Mouse (Mus musculus) forebrain, embryonic 12.5 days (tissue): ENCODE data around the gene Scaf4. TPM values are rescaled to one million over a fixed set of nuclear protein-coding genes. Genes with fewer than 3 reads are reported as not detected.

ENCODE experiments used
- ATAC-seq: fragments of 200-750 bp; cut with Nextera tagmentation; 2 replicates; pipeline ENCODE4 v1.8.0; 2017; ENCODE audit warnings: moderate TSS enrichment; ENCODE audit not compliant: low FRiP score
- H3K27ac ChIP-seq: fragments of 300-500 bp; sonication (generic); 2 replicates; pipeline ENCODE4 v1.5.1; 2016; ENCODE audit warnings: mild to moderate bottlenecking
- H3K27me3 ChIP-seq: fragments of 300-500 bp; sonication (generic); 2 replicates; pipeline ENCODE4 v1.6.1; 2016; ENCODE audit warnings: mild to moderate bottlenecking
- H3K36me3 ChIP-seq: fragments of 300-500 bp; sonication (generic); replicated peaks from 2 replicates; pipeline ENCODE4 v1.6.1; 2016; ENCODE audit warnings: mild to moderate bottlenecking
- H3K4me1 ChIP-seq: fragments of 300-500 bp; sonication (generic); 2 replicates; pipeline ENCODE4 v1.6.1; 2016
- H3K4me2 ChIP-seq: fragments of 300-500 bp; sonication (generic); 2 replicates; pipeline ENCODE4 v1.6.1; 2016; ENCODE audit warnings: mild to moderate bottlenecking, moderate library complexity
- H3K4me3 ChIP-seq: fragments of 300-500 bp; sonication (generic); replicated peaks from 2 replicates; pipeline ENCODE4 v1.5.1; 2016; ENCODE audit warnings: mild to moderate bottlenecking
- H3K9ac ChIP-seq: fragments of 300-500 bp; sonication (generic); 2 replicates; pipeline ENCODE4 v1.6.1; 2016; ENCODE audit warnings: mild to moderate bottlenecking
- H3K9me3 ChIP-seq: fragments of 300-500 bp; sonication (generic); 2 replicates; pipeline ENCODE4 v1.6.1; 2016
- WGBS: fragments of 180-500 bp; shearing (Covaris S2); methylation state at CpG from one replicate; pipeline ENCODE4 v1.1.7; 2016; 5-methylcytosine and 5-hydroxymethylcytosine counted together
- polyA plus RNA-seq: library from polyadenylated mRNA; unstranded; fragments of >200 nt; fragmentation: Nextera tagmentation; extraction: Ambion mirVana; gene quantifications from 2 replicates; pipeline ENCODE4 v1.2.1, GENCODE M21; 2016

Gene Scaf4
- polyA plus RNA-seq, result 39.4 and 39.5 TPM in 2 replicates

DNA sequence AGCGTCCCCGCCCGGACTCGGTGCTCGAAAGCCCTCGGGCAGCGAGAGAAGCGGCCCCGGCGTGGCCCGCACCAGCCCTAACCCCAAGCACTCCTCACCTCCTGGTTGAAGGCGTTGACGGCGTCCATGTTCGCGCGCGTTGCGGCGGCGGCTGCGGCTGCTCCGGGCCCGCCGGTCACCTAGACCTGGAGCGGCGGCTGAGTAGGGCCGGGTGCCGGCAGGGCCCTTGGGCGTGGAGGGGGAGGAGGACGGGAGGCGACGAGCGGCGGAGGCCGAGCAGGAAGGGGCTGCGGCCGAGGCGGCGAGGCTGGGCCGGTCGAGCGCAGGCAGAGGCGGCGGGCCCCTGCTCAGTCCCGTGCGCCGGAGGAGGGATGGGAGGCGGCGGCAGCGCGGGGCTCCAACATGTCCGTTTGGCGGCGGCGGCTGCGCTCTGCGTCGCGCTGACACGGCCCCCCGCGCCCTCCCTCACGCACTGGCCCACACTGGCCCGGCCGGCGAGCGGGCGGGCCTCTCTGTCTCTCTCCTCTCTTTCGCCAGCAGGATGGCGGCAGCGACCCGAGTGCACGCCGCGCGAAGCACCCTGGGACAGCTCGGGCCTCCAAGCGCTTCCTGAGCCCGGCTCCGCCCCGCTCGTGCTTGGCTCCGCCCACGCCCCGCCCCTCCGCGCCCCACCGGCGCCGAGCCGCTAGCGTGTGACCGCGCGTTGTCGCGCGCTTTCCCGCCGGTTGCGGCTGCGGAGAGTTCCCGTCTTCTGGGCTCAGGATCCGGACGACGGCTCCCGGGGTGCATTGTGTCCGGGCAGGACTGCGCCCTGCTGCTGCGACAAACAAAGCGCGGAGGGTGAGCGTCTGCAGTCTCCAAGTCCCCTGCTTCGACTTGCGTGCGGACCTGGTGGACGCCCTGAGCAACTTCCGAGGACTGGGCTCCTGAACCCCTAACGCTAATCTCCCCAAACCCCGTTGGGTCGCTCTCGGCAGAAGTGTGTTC lies at the start of gene Scaf4:
Gene Scaf4, minus strand, starts transcription at position 599 of the 987 bp plus-strand sequence.
- ATAC-seq, result peak; percentile 97
- H3K4me2 ChIP-seq, result peak within 1 kb of the TSS; percentile 84
- peak within 1 kb of the TSS; percentile 97 for H3K27ac ChIP-seq
- no peaks in the 10 kb centered on the region for H3K36me3 ChIP-seq
- H3K4me3 ChIP-seq, result peak within 1 kb of the TSS; percentile 88
- no peaks in the 10 kb centered on the region for H3K9me3 ChIP-seq
- under 1% methylated on average over 94 of the region's 123 CpGs for WGBS
- H3K27me3 ChIP-seq, result no peaks in the 10 kb centered on the region
- peak within 1 kb of the TSS; percentile 99 for H3K9ac ChIP-seq
- H3K4me1 ChIP-seq, result peaks cover 45% of the 10 kb centered on the region

DNA sequence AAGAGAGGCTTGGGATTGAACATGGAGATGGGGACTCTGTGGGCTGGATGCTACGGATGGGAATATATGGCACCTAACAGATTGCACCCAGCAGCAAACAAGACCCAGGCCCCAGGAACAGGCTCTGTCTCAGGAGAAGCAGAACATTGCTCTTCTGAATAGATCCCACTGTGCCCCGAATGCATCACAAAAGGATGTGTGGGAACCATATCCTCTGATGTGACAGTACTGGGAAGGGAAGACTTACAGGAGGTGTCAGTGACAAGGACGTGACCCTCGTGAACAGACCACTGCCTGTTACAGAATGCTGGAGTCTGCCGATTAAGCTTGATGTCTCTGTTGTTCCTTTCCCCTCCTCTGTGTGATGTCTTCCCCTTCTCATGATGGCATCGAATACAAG lies 48.2 kb upstream of the Scaf4 start:
- no peak overlapping the region for H3K4me2 ChIP-seq
- H3K4me3 ChIP-seq, result no peak overlapping the region

DNA sequence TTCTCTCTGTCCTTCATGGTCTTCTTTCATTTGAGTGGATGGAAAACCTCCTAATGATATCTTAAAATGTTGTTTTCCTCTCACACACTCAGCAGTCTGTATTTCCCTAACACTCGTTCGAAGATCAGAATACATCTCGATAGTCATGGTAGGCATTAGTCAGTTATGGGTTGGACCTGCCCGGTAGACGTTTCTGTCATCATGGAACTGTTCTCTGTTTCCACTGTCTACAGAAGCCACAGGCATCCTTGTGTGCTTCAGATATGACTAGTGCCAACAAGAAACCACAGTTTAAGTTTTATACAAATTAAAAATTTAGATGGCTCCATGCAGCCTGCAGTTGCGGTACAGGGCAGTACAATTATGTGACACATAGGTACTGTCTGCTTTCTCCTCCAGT lies 46.7 kb upstream of the Scaf4 start:
- H3K4me3 ChIP-seq, result no peak overlapping the region
- 95% methylated on average over 6 of the region's 6 CpGs for whole genome bisulfite sequencing
- H3K27me3 ChIP-seq, result peaks cover 4% of the 10 kb centered on the region; the same call in 1 of the 2 replicates
- H3K4me2 ChIP-seq, result no peak overlapping the region
- no peaks in the 10 kb centered on the region for H3K36me3 ChIP-seq
- no peak for ATAC-seq
- no peaks in the 10 kb centered on the region; the same call in 1 of the 2 replicates for H3K4me1 ChIP-seq
- H3K9me3 ChIP-seq, result no peaks in the 10 kb centered on the region
- no peak overlapping the region for H3K9ac ChIP-seq
- H3K27ac ChIP-seq, result no peak overlapping the region

More for the DNA sequence above, 48.2 kb upstream of the Scaf4 start:
- 81% methylated on average over 6 of the region's 6 CpGs for WGBS
- Histone ChIP-seq H3K27ac (no peak overlapping the region), H3K27me3 (peaks cover 4% of the 10 kb centered on the region; the same call in 1 of the 2 replicates), H3K36me3 (no peaks in the 10 kb centered on the region), H3K9ac (no peak overlapping the region), H3K9me3 (no peaks in the 10 kb centered on the region), H3K4me1 (no peaks in the 10 kb centered on the region; the same call in 1 of the 2 replicates)
- no peak for ATAC-seq

DNA sequence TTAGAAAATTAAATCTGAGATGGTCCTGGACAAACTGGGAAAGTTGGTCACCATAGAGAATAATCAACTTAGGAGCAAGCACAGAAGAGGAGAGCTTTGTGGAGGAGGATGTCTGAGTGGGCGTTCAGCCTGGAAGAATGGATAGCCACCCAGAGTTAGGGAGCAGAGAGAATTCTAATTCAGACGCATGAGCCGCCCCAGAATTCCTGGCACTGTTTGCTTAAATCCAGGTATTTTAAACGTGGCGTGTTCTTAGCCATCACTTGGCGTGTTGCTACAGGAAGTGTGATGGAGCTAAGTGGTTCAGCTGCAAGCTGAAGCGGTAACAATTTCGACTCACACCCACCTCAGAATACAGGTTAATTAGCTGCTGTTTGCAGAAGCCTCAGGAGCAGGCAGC lies 45.2 kb upstream of the Scaf4 start:
- H3K9me3 ChIP-seq, result no peaks in the 10 kb centered on the region
- WGBS, result 85% methylated on average over 8 of the region's 8 CpGs
- H3K4me1 ChIP-seq, result no peaks in the 10 kb centered on the region; the same call in 1 of the 2 replicates
- H3K27me3 ChIP-seq, result peaks cover 4% of the 10 kb centered on the region; the same call in 1 of the 2 replicates
- no peaks in the 10 kb centered on the region for H3K36me3 ChIP-seq
- no peak overlapping the region for H3K27ac ChIP-seq
- no peak overlapping the region for H3K4me3 ChIP-seq
- no peak for ATAC-seq
- H3K4me2 ChIP-seq, result no peak overlapping the region
- H3K9ac ChIP-seq, result no peak overlapping the region

DNA sequence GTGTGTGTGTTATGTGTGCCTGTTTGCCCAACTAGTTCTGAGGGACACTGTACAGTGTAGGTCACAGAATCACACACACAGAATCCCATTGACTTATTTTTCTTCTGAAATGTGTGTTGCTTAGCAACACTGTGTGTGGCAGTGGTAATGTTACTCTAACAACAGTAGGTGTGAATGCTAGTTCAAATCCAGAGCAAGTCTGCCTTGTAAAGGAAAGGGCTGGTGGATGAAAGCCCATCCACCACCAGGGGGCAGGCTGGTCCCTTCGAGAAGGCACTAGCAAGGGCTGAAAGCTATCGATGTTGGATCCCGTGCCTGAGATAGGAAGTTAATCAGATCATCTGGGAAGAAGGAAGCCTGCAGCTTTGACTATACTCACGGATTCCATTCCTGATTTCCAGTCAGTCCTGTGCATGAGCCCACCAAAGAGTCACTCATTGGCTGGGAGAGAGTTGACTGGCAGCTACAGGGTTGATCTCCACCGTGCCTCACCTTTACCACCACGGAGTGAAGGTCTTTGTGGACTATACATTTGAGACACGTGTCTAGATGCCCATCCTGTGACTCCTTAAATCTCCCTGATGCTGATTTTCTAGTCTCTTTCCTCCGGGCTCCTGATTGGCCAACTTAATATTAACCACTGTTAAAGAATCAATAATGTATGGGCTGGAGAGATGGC lies 38.7 kb upstream of the Scaf4 start:
- H3K27ac ChIP-seq, result no peak overlapping the region
- ATAC-seq, result peak; percentile 64; the same call in 1 of the 2 replicates
- 34% methylated on average over 8 of the region's 8 CpGs for WGBS

DNA sequence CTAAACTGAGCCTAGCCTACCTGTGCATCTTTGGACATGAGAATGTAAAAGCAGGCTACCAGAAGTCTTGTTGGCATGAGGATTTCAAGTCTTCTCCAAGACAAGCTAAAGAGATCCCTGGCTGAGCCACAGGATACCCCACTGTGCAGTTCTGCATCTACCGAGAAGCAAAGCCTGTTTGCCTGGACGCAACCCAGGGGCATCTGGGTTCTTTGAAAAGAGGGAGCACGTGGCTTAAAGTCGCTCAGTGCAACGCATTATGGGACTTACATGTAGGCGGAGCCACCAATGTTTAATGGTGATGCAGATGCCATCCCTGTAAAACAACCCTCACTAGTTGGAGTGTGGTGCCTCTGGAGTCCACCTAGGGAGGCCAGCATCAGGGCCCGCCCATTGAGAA lies 35.0 kb upstream of the Scaf4 start:
- no peak overlapping the region for H3K9ac ChIP-seq
- WGBS, result 76% methylated on average over 7 of the region's 7 CpGs
- ATAC-seq, result no peak
- H3K4me2 ChIP-seq, result no peak overlapping the region
- H3K27ac ChIP-seq, result no peak overlapping the region
- H3K9me3 ChIP-seq, result no peaks in the 10 kb centered on the region
- no peak overlapping the region for H3K4me3 ChIP-seq
- H3K4me1 ChIP-seq, result peaks cover 3% of the 10 kb centered on the region; the same call in 1 of the 2 replicates
- no peaks in the 10 kb centered on the region for H3K36me3 ChIP-seq
- 0 out of 2 replicates have a peak, but pooled peaks cover 4% of the 10 kb centered on the region for H3K27me3 ChIP-seq

More for the DNA sequence above, 38.7 kb upstream of the Scaf4 start:
- Histone ChIP-seq H3K9me3 (no peaks in the 10 kb centered on the region), H3K36me3 (no peaks in the 10 kb centered on the region), H3K27me3 (0 out of 2 replicates have a peak, but pooled peaks cover 4% of the 10 kb centered on the region), H3K9ac (no peak overlapping the region), H3K4me1 (peaks cover 3% of the 10 kb centered on the region; the same call in 1 of the 2 replicates), H3K4me2 (no peak overlapping the region), H3K4me3 (no peak overlapping the region)

DNA sequence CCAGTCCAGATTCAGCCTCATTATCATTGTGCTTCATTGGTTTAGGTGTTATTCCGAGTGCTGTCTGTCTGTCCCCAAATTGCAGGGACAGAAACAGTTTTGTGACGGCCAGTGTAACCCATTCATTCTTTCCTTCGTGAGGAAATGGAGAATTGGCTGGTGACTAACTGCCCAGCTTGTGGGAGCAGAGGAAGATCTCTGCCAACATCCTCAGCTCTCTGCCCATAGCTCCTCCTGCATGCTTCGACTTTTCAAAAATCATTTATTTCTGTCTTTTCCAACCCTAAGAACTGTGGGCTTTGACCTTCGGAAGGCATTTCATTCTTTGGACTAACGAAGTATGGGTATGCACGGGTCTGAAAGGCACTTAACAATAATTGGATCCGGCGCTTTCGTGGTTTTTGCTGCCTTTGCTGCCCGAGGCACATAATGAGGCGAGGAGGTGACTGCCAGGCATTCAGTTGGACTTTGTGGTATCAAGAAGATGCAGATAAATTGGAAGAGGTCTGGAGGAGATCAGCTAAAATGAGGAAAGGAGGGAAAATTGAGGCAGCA lies 34.1 kb upstream of the Scaf4 start:
- no peak for ATAC-seq
- WGBS, result 33% methylated on average over 12 of the region's 12 CpGs
- Histone ChIP-seq H3K4me1 (peaks cover 3% of the 10 kb centered on the region; the same call in 1 of the 2 replicates), H3K9ac (no peak overlapping the region), H3K36me3 (no peaks in the 10 kb centered on the region), H3K4me3 (no peak overlapping the region), H3K27me3 (0 out of 2 replicates have a peak, but pooled peaks cover 4% of the 10 kb centered on the region), H3K4me2 (no peak overlapping the region), H3K27ac (no peak overlapping the region), H3K9me3 (no peaks in the 10 kb centered on the region)

DNA sequence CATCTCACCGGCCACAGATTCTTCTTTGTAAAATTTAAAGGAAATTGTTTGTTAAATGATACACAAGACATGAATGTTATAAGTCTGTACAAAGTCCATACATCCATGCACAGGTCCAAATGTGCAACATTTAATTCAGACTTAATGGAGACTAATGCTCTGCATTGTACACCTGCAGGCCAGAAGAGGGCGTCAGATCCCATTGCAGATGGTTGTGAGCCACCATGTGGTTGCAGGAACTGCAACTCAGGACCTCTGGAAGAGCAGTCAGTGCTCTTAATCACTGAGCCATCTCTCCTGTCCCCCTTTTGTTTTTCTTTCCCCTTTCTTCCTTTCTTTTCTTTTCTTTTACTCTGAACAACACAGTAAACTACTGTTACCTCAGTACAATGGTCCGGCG lies 33.5 kb upstream of the Scaf4 start:
- no peak overlapping the region for H3K4me2 ChIP-seq
- 0 out of 2 replicates have a peak, but pooled peaks cover 4% of the 10 kb centered on the region for H3K27me3 ChIP-seq
- H3K27ac ChIP-seq, result no peak overlapping the region
- H3K4me1 ChIP-seq, result peaks cover 3% of the 10 kb centered on the region; the same call in 1 of the 2 replicates
- 74% methylated on average over 4 of the region's 4 CpGs for WGBS
- H3K4me3 ChIP-seq, result no peak overlapping the region
- H3K36me3 ChIP-seq, result no peaks in the 10 kb centered on the region
- H3K9me3 ChIP-seq, result no peaks in the 10 kb centered on the region
- ATAC-seq, result no peak
- no peak overlapping the region for H3K9ac ChIP-seq

DNA sequence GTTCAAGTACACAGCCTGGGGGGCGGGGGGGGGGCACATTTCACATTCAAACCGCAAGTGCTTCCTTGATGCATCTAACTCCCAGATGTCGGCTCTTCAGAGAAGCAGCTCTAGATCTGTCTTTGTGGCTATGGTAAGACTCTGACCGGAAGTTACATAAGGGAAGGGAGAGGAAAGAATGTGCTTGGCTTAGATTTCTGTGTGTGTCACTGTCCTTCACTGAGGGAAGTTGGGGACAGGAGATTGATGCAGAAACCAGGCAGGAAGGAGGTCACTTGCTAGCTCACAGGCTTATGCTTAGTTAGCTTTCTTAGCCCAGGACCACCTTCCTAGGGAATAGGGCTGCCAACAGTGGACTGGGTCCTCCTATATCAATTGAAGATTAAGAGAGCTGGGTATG lies 31.6 kb upstream of the Scaf4 start:
- no peak overlapping the region for H3K4me3 ChIP-seq
- no peaks in the 10 kb centered on the region for H3K9me3 ChIP-seq
- no peak for ATAC-seq
- no peaks in the 10 kb centered on the region for H3K36me3 ChIP-seq
- no peak overlapping the region for H3K27ac ChIP-seq
- 0 out of 2 replicates have a peak, but pooled peaks cover 4% of the 10 kb centered on the region for H3K27me3 ChIP-seq
- peaks cover 3% of the 10 kb centered on the region; the same call in 1 of the 2 replicates for H3K4me1 ChIP-seq
- WGBS, result 88% methylated on average over 4 of the region's 4 CpGs
- no peak overlapping the region for H3K9ac ChIP-seq
- H3K4me2 ChIP-seq, result no peak overlapping the region

DNA sequence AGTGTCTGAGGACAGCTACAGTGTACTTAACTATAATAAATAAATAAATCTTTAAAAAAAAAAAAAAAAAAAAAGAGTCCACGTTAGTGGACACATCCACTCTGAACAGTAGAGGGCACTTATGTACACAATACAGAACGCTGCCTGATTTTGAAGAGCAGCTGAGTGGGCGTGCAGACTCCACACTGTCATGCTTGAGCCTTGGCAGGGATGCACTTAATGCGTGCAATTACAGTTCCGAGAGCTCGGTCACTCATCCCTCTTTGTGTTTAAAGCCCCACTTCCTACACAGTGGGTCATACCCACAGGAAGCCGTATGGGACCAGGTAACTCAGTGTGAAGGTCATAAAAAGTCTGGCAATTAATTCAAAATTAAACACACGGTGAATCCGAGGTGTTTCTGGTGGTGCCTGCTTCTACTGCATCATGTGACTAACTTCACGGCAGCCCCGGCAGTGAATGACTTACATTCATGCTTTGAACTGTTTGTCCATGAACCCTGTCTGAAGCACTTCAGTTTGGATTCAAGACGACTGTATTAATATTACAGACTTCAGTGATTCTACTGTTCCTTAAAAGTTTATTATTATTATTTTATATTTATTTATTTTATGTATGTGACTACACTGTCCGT lies 28.3 kb upstream of the Scaf4 start:
- Histone ChIP-seq H3K36me3 (no peaks in the 10 kb centered on the region), H3K9ac (no peak overlapping the region), H3K9me3 (no peaks in the 10 kb centered on the region), H3K4me3 (no peak overlapping the region), H3K27me3 (no peaks in the 10 kb centered on the region), H3K4me1 (no peaks in the 10 kb centered on the region), H3K27ac (no peak overlapping the region), H3K4me2 (no peak overlapping the region)
- WGBS, result 75% methylated on average over 13 of the region's 13 CpGs
- ATAC-seq, result peak; percentile 60

DNA sequence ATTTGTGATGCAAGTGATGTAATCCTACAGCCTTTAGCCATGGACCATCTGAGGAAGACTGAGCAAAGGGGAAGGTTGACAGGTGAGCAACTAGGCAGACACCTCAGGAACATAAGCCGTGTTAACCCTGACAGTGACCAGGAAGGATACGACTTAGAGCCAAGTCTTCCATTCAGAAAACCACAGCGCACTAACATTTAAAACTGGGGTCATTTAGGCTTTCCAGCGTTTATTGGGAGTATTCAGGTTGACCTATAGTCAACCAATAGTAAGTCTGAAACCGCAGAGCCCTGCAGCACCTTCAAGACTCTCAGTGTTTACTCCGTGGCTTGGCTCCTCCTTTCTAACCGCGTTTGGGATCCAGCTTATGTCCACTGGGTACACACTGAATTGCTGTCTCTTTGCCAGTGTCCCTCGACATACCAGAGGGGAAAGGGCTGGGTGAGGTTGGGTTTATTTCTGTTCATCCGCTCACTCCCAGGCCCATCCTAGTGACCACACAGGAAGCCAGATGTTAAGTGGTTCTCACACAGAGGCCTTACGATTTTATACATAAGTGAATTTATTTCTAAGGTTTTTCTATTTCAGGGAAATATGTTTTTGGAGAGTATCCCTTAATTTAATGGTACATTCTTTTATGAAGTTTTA lies 26.3 kb upstream of the Scaf4 start:
- Histone ChIP-seq H3K4me3 (no peak overlapping the region), H3K4me2 (no peak overlapping the region), H3K27me3 (no peaks in the 10 kb centered on the region), H3K27ac (no peak overlapping the region), H3K4me1 (no peaks in the 10 kb centered on the region), H3K9ac (no peak overlapping the region), H3K9me3 (no peaks in the 10 kb centered on the region), H3K36me3 (no peaks in the 10 kb centered on the region)
- 85% methylated on average over 11 of the region's 11 CpGs for WGBS
- ATAC-seq, result no peak
